Mouse (Mus musculus): ENCODE data around the gene Chrm2. TPM values are rescaled to one million over a fixed set of nuclear protein-coding genes. Genes with fewer than 3 reads are reported as not detected.
A peak's percentile ranks its signal among the peaks of the same experiment; 100 is the strongest.

The Chrm2 gene
- 7.1 and 7.8 TPM in 2 replicates for polyA plus RNA-seq (2015; fragmentation: Nextera tagmentation; extraction: Ambion mirVana)

- Histone ChIP-seq H3K4me3 (peak within 1 kb of the TSS; percentile 61), H3K9me3 (no peaks in the 10 kb centered on the region), H3K4me2 (peak within 1 kb of the TSS; percentile 94), H3K4me1 (peaks cover 12% of the 10 kb centered on the region), H3K36me3 (replicated peaks) (no peaks in the 10 kb centered on the region), H3K27ac (peak within 1 kb of the TSS; percentile 61), H3K9ac (peak within 1 kb of the TSS; percentile 37), H3K27me3 (replicated peaks) (peaks cover 12% of the 10 kb centered on the region; the same call in 1 of the 2 replicates)
- peak; percentile 78 for ATAC-seq (replicated peaks)
- WGBS: 1% methylated on average over 30 of the region's 30 CpGs
These were observed at the start of gene Chrm2 for GRCm38 (mm10) chr6:36387612-36388400. Gene Chrm2 (plus strand): TSS chr6:36388084.

GRCm38 (mm10) chr6:36373983-36374382, 13.9 kb upstream of the Chrm2 start:
- H3K4me3 ChIP-seq: no peak overlapping the region
- no peaks in the 10 kb centered on the region for H3K9me3 ChIP-seq
- H3K36me3 ChIP-seq (replicated peaks): no peaks in the 10 kb centered on the region
- H3K27me3 ChIP-seq (replicated peaks): no peaks in the 10 kb centered on the region
- H3K27ac ChIP-seq: no peak overlapping the region
- no peak overlapping the region for H3K4me2 ChIP-seq
- WGBS: 79% methylated on average over 2 of the region's 2 CpGs
- H3K9ac ChIP-seq: no peak overlapping the region
- H3K4me1 ChIP-seq: no peaks in the 10 kb centered on the region
- no peak for ATAC-seq (replicated peaks)

GRCm38 (mm10) chr6:36377936-36378335, 9.9 kb upstream of the Chrm2 start:
- Histone ChIP-seq H3K36me3 (replicated peaks) (no peaks in the 10 kb centered on the region), H3K9me3 (no peaks in the 10 kb centered on the region), H3K9ac (no peak overlapping the region), H3K4me2 (no peak overlapping the region), H3K27me3 (replicated peaks) (no peaks in the 10 kb centered on the region), H3K27ac (no peak overlapping the region), H3K4me3 (no peak overlapping the region), H3K4me1 (no peaks in the 10 kb centered on the region)
- ATAC-seq (replicated peaks): no peak
- WGBS: 76% methylated on average over 4 of the region's 4 CpGs

GRCm38 (mm10) chr6:36384102-36384501, 3.8 kb upstream of the Chrm2 start:
- ATAC-seq (replicated peaks): no peak
- no peaks in the 10 kb centered on the region for H3K27me3 ChIP-seq (replicated peaks)
- WGBS: 55% methylated on average over 3 of the region's 3 CpGs
- H3K27ac ChIP-seq: no peak overlapping the region
- H3K4me1 ChIP-seq: peaks cover 8% of the 10 kb centered on the region
- H3K4me2 ChIP-seq: no peak overlapping the region
- H3K4me3 ChIP-seq: no peak overlapping the region
- no peaks in the 10 kb centered on the region for H3K9me3 ChIP-seq
- no peak overlapping the region for H3K9ac ChIP-seq
- H3K36me3 ChIP-seq (replicated peaks): no peaks in the 10 kb centered on the region

- Histone ChIP-seq H3K4me2 (peak overlapping the region; percentile 94), H3K36me3 (replicated peaks) (no peaks in the 10 kb centered on the region), H3K27me3 (replicated peaks) (peaks cover 12% of the 10 kb centered on the region; the same call in 1 of the 2 replicates), H3K27ac (peak overlapping the region; percentile 55; the same call in 1 of the 2 replicates), H3K4me3 (peak overlapping the region; percentile 61), H3K4me1 (peaks cover 12% of the 10 kb centered on the region), H3K9me3 (no peaks in the 10 kb centered on the region), H3K9ac (peak overlapping the region; percentile 37)
- ATAC-seq (replicated peaks): peak; percentile 76
- WGBS: under 1% methylated on average over 36 of the region's 36 CpGs
These were observed 746 bp downstream of the Chrm2 start for GRCm38 (mm10) chr6:36388401-36389259.

- no peaks in the 10 kb centered on the region for H3K9me3 ChIP-seq
- 0 out of 2 replicates have a peak, but pooled peaks have one; percentile 8 for ATAC-seq (replicated peaks)
These were observed 1.5 kb downstream of the Chrm2 start for GRCm38 (mm10) chr6:36389260-36389965.

GRCm38 (mm10) chr6:36393705-36394104, 5.8 kb downstream of the Chrm2 start:
- ATAC-seq (replicated peaks): peak; percentile 71; the same call in 1 of the 2 replicates
- WGBS: 52% methylated on average over 4 of the region's 4 CpGs
- Histone ChIP-seq H3K27me3 (replicated peaks) (peaks cover 12% of the 10 kb centered on the region; the same call in 1 of the 2 replicates), H3K9ac (no peak overlapping the region), H3K4me1 (peaks cover 8% of the 10 kb centered on the region), H3K4me3 (no peak overlapping the region), H3K9me3 (no peaks in the 10 kb centered on the region), H3K36me3 (replicated peaks) (no peaks in the 10 kb centered on the region), H3K27ac (no peak overlapping the region), H3K4me2 (no peak overlapping the region)

More at GRCm38 (mm10) chr6:36389260-36389965, 1.5 kb downstream of the Chrm2 start:
- Histone ChIP-seq H3K4me1 (peaks cover 12% of the 10 kb centered on the region), H3K27ac (no peak overlapping the region), H3K27me3 (replicated peaks) (peaks cover 12% of the 10 kb centered on the region; the same call in 1 of the 2 replicates), H3K4me3 (peak overlapping the region; percentile 61), H3K36me3 (replicated peaks) (no peaks in the 10 kb centered on the region), H3K9ac (peak overlapping the region; percentile 37), H3K4me2 (peak overlapping the region; percentile 94)
- 29% methylated on average over 20 of the region's 20 CpGs for WGBS

- Histone ChIP-seq H3K4me1 (no peaks in the 10 kb centered on the region), H3K27me3 (replicated peaks) (no peaks in the 10 kb centered on the region), H3K9me3 (no peaks in the 10 kb centered on the region), H3K36me3 (replicated peaks) (no peaks in the 10 kb centered on the region), H3K4me2 (no peak overlapping the region), H3K9ac (no peak overlapping the region), H3K27ac (no peak overlapping the region), H3K4me3 (no peak overlapping the region)
- ATAC-seq (replicated peaks): no peak
- WGBS: 64% methylated on average over 5 of the region's 5 CpGs
These were observed 17.3 kb downstream of the Chrm2 start for GRCm38 (mm10) chr6:36405139-36405538.

- Histone ChIP-seq H3K9me3 (no peaks in the 10 kb centered on the region), H3K9ac (no peak overlapping the region), H3K4me2 (no peak overlapping the region), H3K4me1 (no peaks in the 10 kb centered on the region), H3K4me3 (no peak overlapping the region), H3K27ac (no peak overlapping the region), H3K27me3 (replicated peaks) (no peaks in the 10 kb centered on the region), H3K36me3 (replicated peaks) (no peaks in the 10 kb centered on the region)
- no peak for ATAC-seq (replicated peaks)
These were observed 21.1 kb downstream of the Chrm2 start for GRCm38 (mm10) chr6:36409016-36409415.

- no peak for ATAC-seq (replicated peaks)
- H3K9ac ChIP-seq: no peak overlapping the region
- H3K4me3 ChIP-seq: no peak overlapping the region
- WGBS: 84% methylated on average over 2 of the region's 2 CpGs
- H3K27me3 ChIP-seq (replicated peaks): no peaks in the 10 kb centered on the region
- no peaks in the 10 kb centered on the region for H3K4me1 ChIP-seq
- H3K27ac ChIP-seq: no peak overlapping the region
- no peaks in the 10 kb centered on the region for H3K9me3 ChIP-seq
- no peak overlapping the region for H3K4me2 ChIP-seq
- no peaks in the 10 kb centered on the region for H3K36me3 ChIP-seq (replicated peaks)
These were observed 22.2 kb downstream of the Chrm2 start for GRCm38 (mm10) chr6:36410057-36410456.

- 43% methylated on average over 2 of the region's 2 CpGs for WGBS
- Histone ChIP-seq H3K27me3 (replicated peaks) (no peaks in the 10 kb centered on the region), H3K4me3 (no peak overlapping the region), H3K9ac (no peak overlapping the region), H3K4me1 (no peaks in the 10 kb centered on the region), H3K27ac (no peak overlapping the region), H3K9me3 (no peaks in the 10 kb centered on the region), H3K4me2 (no peak overlapping the region), H3K36me3 (replicated peaks) (no peaks in the 10 kb centered on the region)
- peak; percentile 80 for ATAC-seq (replicated peaks)
These were observed 31.8 kb downstream of the Chrm2 start for GRCm38 (mm10) chr6:36419716-36420115.

GRCm38 (mm10) chr6:36437964-36438363, 50.1 kb downstream of the Chrm2 start:
- Histone ChIP-seq H3K4me2 (no peak overlapping the region), H3K9me3 (no peaks in the 10 kb centered on the region), H3K4me3 (no peak overlapping the region), H3K36me3 (replicated peaks) (no peaks in the 10 kb centered on the region), H3K27ac (no peak overlapping the region), H3K4me1 (no peaks in the 10 kb centered on the region), H3K27me3 (replicated peaks) (no peaks in the 10 kb centered on the region), H3K9ac (no peak overlapping the region)
- no peak for ATAC-seq (replicated peaks)
- WGBS: 94% methylated on average over 6 of the region's 6 CpGs

Measured in midbrain, embryonic 15.5 days (tissue).